In the genomic region with DNA sequence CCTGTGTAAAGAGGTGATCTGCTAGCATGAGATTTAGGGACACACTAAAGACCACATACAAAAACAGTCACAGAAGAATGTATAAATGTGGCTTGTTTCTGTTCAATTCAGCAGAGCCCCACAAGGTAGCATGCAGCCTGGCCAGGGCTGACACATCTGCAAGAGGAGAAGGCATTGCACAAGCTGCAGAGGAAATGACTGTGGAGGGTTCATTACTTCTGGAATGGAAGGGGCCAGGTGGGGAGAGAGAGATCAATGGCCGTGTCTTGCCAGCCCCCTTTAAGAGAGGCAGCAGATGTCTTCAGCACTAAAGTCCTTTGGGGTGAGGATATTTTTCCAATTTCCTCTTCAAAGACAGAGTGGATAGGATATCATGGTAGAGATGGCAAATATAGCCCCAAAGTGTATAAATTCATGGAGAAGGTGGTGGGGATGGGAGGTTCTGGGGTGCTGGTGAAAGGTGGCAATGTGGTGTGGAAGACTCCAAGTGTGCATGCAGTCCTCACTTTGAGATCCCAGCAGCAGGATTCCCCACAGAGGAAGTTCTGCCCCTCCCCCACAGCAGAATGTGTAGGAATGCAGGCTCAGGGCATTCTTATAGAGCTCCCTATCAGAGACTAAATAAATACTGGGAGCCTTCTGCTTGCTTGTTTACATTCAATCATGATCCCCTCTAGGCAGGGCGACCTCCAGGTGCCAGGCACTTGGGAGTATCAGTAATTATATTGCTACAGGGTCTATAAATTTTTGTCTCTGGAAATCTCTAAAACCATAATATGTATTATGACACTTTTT, we compare ENCODE assay signal across 17 mouse cellular contexts. TPM values are rescaled to one million over a fixed set of nuclear protein-coding genes. Genes with fewer than 3 reads are reported as not detected.
DNase-seq lines count a peak whose midpoint lies in the region; ATAC-seq lines count a peak whose summit lies in the region.
"Had no signal": no experiment of that assay in that cellular context is flagged by ENCODE, and none has a peak within 500 bp of the region (broad histone marks: within the 10 kb centered on the region; RNA-seq: fewer than 3 reads in every experiment).

No protein-coding gene starts in this region.

- DNase-seq in kidney, postnatal 10 days: peak; percentile 55
- no peak for DNase-seq in kidney, adult 8-10 months
- peak; percentile 14 for DNase-seq in ZHBTc4 (ENCODE audit: low read depth, low spot score)
- peak; percentile 59 for DNase-seq in embryo, embryonic 10.5 days (ENCODE audit: low spot score)
- DNase-seq in limb, embryonic 11.5 days (ENCODE audit: low spot score): peak; percentile 54
- DNase-seq in forebrain, embryonic 14.5 days (ENCODE audit: low spot score): no peak
- DNase-seq: cerebellum, postnatal 25 days; gastrocnemius, postnatal 36 days; heart, postnatal 10 days; kidney, adult 9 months; right cerebral cortex, postnatal 4 days; thymus, postnatal 36 days had no signal

- peak; percentile 68; the same call in 1 of the 2 replicates for ATAC-seq in limb, embryonic 11.5 days (ENCODE audit: insufficient number of reproducible peaks, low FRiP score, low TSS enrichment, low read depth)
- ATAC-seq in forebrain, embryonic 14.5 days: no peak
- no peak for ATAC-seq in forebrain, embryonic 12.5 days (ENCODE audit: low FRiP score)

- no peak overlapping the region for H3K4me3 ChIP-seq in limb, embryonic 11.5 days (ENCODE audit: low read depth, low read length)
- no peak overlapping the region for H3K4me3 ChIP-seq in forebrain, embryonic 14.5 days (ENCODE audit: low read depth, low read length)
- no peak overlapping the region for H3K4me3 ChIP-seq in forebrain, embryonic 12.5 days (replicated peaks)
- H3K4me3 ChIP-seq: embryonic facial prominence, embryonic 15.5 days; heart, embryonic 10.5 days; lung, embryonic 15.5 days had no signal

- H3K9ac ChIP-seq in limb, embryonic 11.5 days (ENCODE audit: low read length): no peak overlapping the region
- no peak overlapping the region for H3K9ac ChIP-seq in forebrain, embryonic 14.5 days (ENCODE audit: low read length)
- H3K9ac ChIP-seq in forebrain, embryonic 12.5 days: no peak overlapping the region
- H3K9ac ChIP-seq: embryonic facial prominence, embryonic 15.5 days; lung, embryonic 15.5 days had no signal

- no peaks in the 10 kb centered on the region for H3K27me3 ChIP-seq in limb, embryonic 11.5 days (ENCODE audit: control insufficient read depth, insufficient read depth, low read length)
- H3K27me3 ChIP-seq in forebrain, embryonic 14.5 days (replicated peaks; ENCODE audit: control insufficient read depth, insufficient read depth, low read length): no peaks in the 10 kb centered on the region
- H3K27me3 ChIP-seq in forebrain, embryonic 12.5 days: no peaks in the 10 kb centered on the region
- H3K27me3 ChIP-seq: embryonic facial prominence, embryonic 15.5 days; lung, embryonic 15.5 days had no signal

- no peak overlapping the region for H3K27ac ChIP-seq in limb, embryonic 11.5 days (replicated peaks; ENCODE audit: low read depth, low read length)
- H3K27ac ChIP-seq in forebrain, embryonic 14.5 days (ENCODE audit: low read depth, low read length): no peak overlapping the region
- no peak overlapping the region for H3K27ac ChIP-seq in forebrain, embryonic 12.5 days
- H3K27ac ChIP-seq: embryonic facial prominence, embryonic 15.5 days; heart, embryonic 10.5 days; lung, embryonic 15.5 days had no signal

- no peaks in the 10 kb centered on the region for H3K9me3 ChIP-seq in limb, embryonic 11.5 days (ENCODE audit: control insufficient read depth, low read length)
- H3K9me3 ChIP-seq in forebrain, embryonic 14.5 days (replicated peaks; ENCODE audit: control insufficient read depth, low read length): no peaks in the 10 kb centered on the region
- no peaks in the 10 kb centered on the region for H3K9me3 ChIP-seq in forebrain, embryonic 12.5 days
- H3K9me3 ChIP-seq: embryonic facial prominence, embryonic 15.5 days; heart, embryonic 10.5 days; lung, embryonic 15.5 days had no signal

- H3K4me2 ChIP-seq in limb, embryonic 11.5 days (ENCODE audit: low read depth, severe bottlenecking): no peak overlapping the region
- H3K4me2 ChIP-seq in forebrain, embryonic 14.5 days (ENCODE audit: low read length): no peak overlapping the region
- H3K4me2 ChIP-seq in forebrain, embryonic 12.5 days: no peak overlapping the region
- H3K4me2 ChIP-seq: embryonic facial prominence, embryonic 15.5 days; liver, embryonic 11.5 days; lung, embryonic 15.5 days had no signal

- WGBS in limb, embryonic 11.5 days: 22% methylated on average over 2 of the region's 2 CpGs
- 71% methylated on average over 2 of the region's 2 CpGs for WGBS in forebrain, embryonic 14.5 days
- 48% methylated on average over 2 of the region's 2 CpGs for WGBS in forebrain, embryonic 12.5 days

- peaks cover 7% of the 10 kb centered on the region for H3K4me1 ChIP-seq in limb, embryonic 11.5 days (ENCODE audit: control insufficient read depth, insufficient read depth, low read length)
- H3K4me1 ChIP-seq in forebrain, embryonic 14.5 days (ENCODE audit: control insufficient read depth, insufficient read depth, low read length): no peaks in the 10 kb centered on the region
- H3K4me1 ChIP-seq in forebrain, embryonic 12.5 days: 0 out of 2 replicates have a peak, but pooled peaks cover 5% of the 10 kb centered on the region
- H3K4me1 ChIP-seq: lung, embryonic 15.5 days had no signal

- H3K36me3 ChIP-seq in limb, embryonic 11.5 days (ENCODE audit: control insufficient read depth, insufficient read depth, low read length): no peaks in the 10 kb centered on the region
- H3K36me3 ChIP-seq in forebrain, embryonic 14.5 days (ENCODE audit: control insufficient read depth, insufficient read depth, low read length): no peaks in the 10 kb centered on the region
- H3K36me3 ChIP-seq in forebrain, embryonic 12.5 days (replicated peaks): no peaks in the 10 kb centered on the region
- H3K36me3 ChIP-seq: embryonic facial prominence, embryonic 15.5 days; heart, embryonic 10.5 days; lung, embryonic 15.5 days had no signal

RNA-seq across cellular contexts. Expression of gene Tcerg1l, which starts 40.7 kb away (rescaled TPM):
- polyA plus RNA-seq in limb, embryonic 11.5 days (2014; fragmentation: Nextera tagmentation; extraction: Ambion mirVana): 1.7 and 1.9 TPM in 2 replicates
- 5.6 and 9.6 TPM in 2 replicates for polyA plus RNA-seq in forebrain, embryonic 14.5 days (2014; fragmentation: Nextera tagmentation; extraction: Ambion mirVana)
- 2.4 and 3.8 TPM in 2 replicates for polyA plus RNA-seq in forebrain, embryonic 12.5 days (2016; fragmentation: Nextera tagmentation; extraction: Ambion mirVana)

Comparison
In these comparisons a context has a peak if more than half of its experiments do, and no peak if none do; other contexts are left out.
1. DNase-seq: peak in kidney, postnatal 10 days (single experiment), ZHBTc4 (single experiment), embryo, embryonic 10.5 days (single experiment) and limb, embryonic 11.5 days (single experiment); none in kidney, adult 8-10 months (0 of 2) and forebrain, embryonic 14.5 days (single experiment).